Mouse (Mus musculus) liver, embryonic 16.5 days (tissue): Measurements from ENCODE around the gene Cdk14. TPM values are rescaled to one million over a fixed set of nuclear protein-coding genes. Genes with fewer than 3 reads are reported as not detected.

Experiments
- ATAC-seq: fragments of 200-750 bp; cut with Nextera tagmentation; 2 replicates; pipeline ENCODE4 v1.8.0; 2017; ENCODE audit warnings: low read depth, mild to moderate bottlenecking, moderate number of reproducible peaks, moderate library complexity
- H3K27ac ChIP-seq: fragments of 300-500 bp; sonication (generic); 2 replicates; pipeline ENCODE4 v1.5.1; 2014; ENCODE audit warnings: mild to moderate bottlenecking, low read length
- H3K27me3 ChIP-seq: fragments of 300-500 bp; sonication (generic); 2 replicates; pipeline ENCODE4 v1.6.1; 2014; ENCODE audit warnings: low read depth, low read length, mixed read lengths; ENCODE audit not compliant: control insufficient read depth, insufficient read depth
- H3K36me3 ChIP-seq: fragments of 300-500 bp; sonication (generic); 2 replicates; pipeline ENCODE4 v1.6.1; 2014; ENCODE audit warnings: mild to moderate bottlenecking; ENCODE audit not compliant: control insufficient read depth, insufficient read depth
- H3K4me1 ChIP-seq: fragments of 300-500 bp; sonication (generic); 2 replicates; pipeline ENCODE4 v1.6.1; 2014; ENCODE audit warnings: low read depth, low read length, mixed read lengths; ENCODE audit not compliant: control insufficient read depth
- H3K4me2 ChIP-seq: fragments of 300-500 bp; sonication (generic); 2 replicates; pipeline ENCODE4 v1.6.1; 2014; ENCODE audit warnings: low read depth, low read length, mixed read lengths
- H3K4me3 ChIP-seq: fragments of 300-500 bp; sonication (generic); 2 replicates; pipeline ENCODE4 v1.5.1; 2014; ENCODE audit warnings: low read depth, mild to moderate bottlenecking, low read length
- H3K9ac ChIP-seq: fragments of 300-500 bp; sonication (generic); 2 replicates; pipeline ENCODE4 v1.6.1; 2014; ENCODE audit warnings: low read depth, low read length
- H3K9me3 ChIP-seq: fragments of 300-500 bp; sonication (generic); replicated peaks from 2 replicates; pipeline ENCODE4 v1.6.1; 2016; ENCODE audit warnings: low read length; ENCODE audit not compliant: control insufficient read depth
- WGBS: fragments of 180-500 bp; shearing (Covaris S2); extraction: QIAGEN DNeasy Blood & Tissue Kit; methylation state at CpG from one replicate; pipeline ENCODE4 v1.1.7; 2014; ENCODE audit not compliant: insufficient replicate concordance; 5-methylcytosine and 5-hydroxymethylcytosine counted together
- polyA plus RNA-seq: library from polyadenylated mRNA; unstranded; fragments of >200 nt; fragmentation: Nextera tagmentation; extraction: Ambion mirVana; gene quantifications from 2 replicates; pipeline ENCODE4 v1.2.1, GENCODE M21; 2015

Cdk14 gene
- polyA plus RNA-seq, 1 experiment from 2014 or later, result 1.1 TPM

GRCm38 (mm10) chr5:5401986-5402385, 18.1 kb downstream of the Cdk14 start:
- no peak for ATAC-seq
- no peaks in the 10 kb centered on the region for H3K36me3 ChIP-seq
- no peaks in the 10 kb centered on the region for H3K27me3 ChIP-seq
- 51% methylated on average over 4 of the region's 4 CpGs for WGBS
- no peaks in the 10 kb centered on the region for H3K4me1 ChIP-seq
- no peaks in the 10 kb centered on the region for H3K9me3 ChIP-seq
- H3K4me2 ChIP-seq, result no peak overlapping the region
- H3K27ac ChIP-seq, result no peak overlapping the region
- no peak overlapping the region for H3K4me3 ChIP-seq
- no peak overlapping the region for H3K9ac ChIP-seq

GRCm38 (mm10) chr5:5392786-5393185, 27.3 kb downstream of the Cdk14 start:
- no peak for ATAC-seq

GRCm38 (mm10) chr5:5380731-5381718, 39.1 kb downstream of the Cdk14 start:
- H3K4me1 ChIP-seq, result no peaks in the 10 kb centered on the region
- WGBS, result 5% methylated on average over 23 of the region's 23 CpGs
- no peaks in the 10 kb centered on the region for H3K36me3 ChIP-seq
- no peak overlapping the region for H3K27ac ChIP-seq
- peaks cover 26% of the 10 kb centered on the region for H3K27me3 ChIP-seq
- no peaks in the 10 kb centered on the region for H3K9me3 ChIP-seq
- no peak for ATAC-seq
- H3K4me3 ChIP-seq, result peak overlapping the region; percentile 64
- no peak overlapping the region for H3K9ac ChIP-seq
- peak overlapping the region; percentile 48 for H3K4me2 ChIP-seq

More at GRCm38 (mm10) chr5:5392786-5393185, 27.3 kb downstream of the Cdk14 start:
- H3K4me2 ChIP-seq, result no peak overlapping the region
- no peaks in the 10 kb centered on the region for H3K4me1 ChIP-seq
- H3K27me3 ChIP-seq, result no peaks in the 10 kb centered on the region
- H3K36me3 ChIP-seq, result no peaks in the 10 kb centered on the region
- no peaks in the 10 kb centered on the region for H3K9me3 ChIP-seq
- 44% methylated on average over 3 of the region's 3 CpGs for WGBS
- H3K4me3 ChIP-seq, result no peak overlapping the region
- no peak overlapping the region for H3K9ac ChIP-seq
- H3K27ac ChIP-seq, result no peak overlapping the region

- Histone ChIP-seq H3K36me3 (no peaks in the 10 kb centered on the region), H3K9ac (peak overlapping the region; percentile 24; the same call in 1 of the 2 replicates), H3K27ac (no peak overlapping the region), H3K4me1 (no peaks in the 10 kb centered on the region), H3K4me2 (peak overlapping the region; percentile 48), H3K9me3 (no peaks in the 10 kb centered on the region), H3K27me3 (peaks cover 26% of the 10 kb centered on the region), H3K4me3 (peak overlapping the region; percentile 64)
- peak; percentile 80 for ATAC-seq
- under 1% methylated on average over 86 of the region's 128 CpGs for WGBS
These were observed 40.0 kb downstream of the Cdk14 start for GRCm38 (mm10) chr5:5379870-5380730.

GRCm38 (mm10) chr5:5379501-5379869, 40.6 kb downstream of the Cdk14 start:
- ATAC-seq, result no peak
- WGBS, result 2% methylated on average over 14 of the region's 14 CpGs
- Histone ChIP-seq H3K9me3 (no peaks in the 10 kb centered on the region), H3K36me3 (no peaks in the 10 kb centered on the region), H3K27me3 (peaks cover 26% of the 10 kb centered on the region), H3K4me2 (peak overlapping the region; percentile 48), H3K27ac (no peak overlapping the region), H3K4me1 (no peaks in the 10 kb centered on the region), H3K4me3 (peak overlapping the region; percentile 64), H3K9ac (0 out of 2 replicates have a peak overlapping the region, but pooled peaks have one; percentile 11)

- no peaks in the 10 kb centered on the region for H3K4me1 ChIP-seq
- H3K27me3 ChIP-seq, result peaks cover 6% of the 10 kb centered on the region
- no peak overlapping the region for H3K4me3 ChIP-seq
- peak; percentile 66 for ATAC-seq
- no peaks in the 10 kb centered on the region for H3K9me3 ChIP-seq
- no peak overlapping the region for H3K9ac ChIP-seq
- no peaks in the 10 kb centered on the region for H3K36me3 ChIP-seq
- H3K4me2 ChIP-seq, result no peak overlapping the region
- H3K27ac ChIP-seq, result no peak overlapping the region
- WGBS, result 48% methylated on average over 1 of the region's 1 CpGs
These were observed 45.7 kb downstream of the Cdk14 start for GRCm38 (mm10) chr5:5374393-5374792.

GRCm38 (mm10) chr5:5373541-5373940, 46.6 kb downstream of the Cdk14 start:
- WGBS, result 67% methylated on average over 7 of the region's 7 CpGs
- H3K4me2 ChIP-seq, result no peak overlapping the region
- ATAC-seq, result no peak
- no peaks in the 10 kb centered on the region for H3K36me3 ChIP-seq
- no peaks in the 10 kb centered on the region for H3K4me1 ChIP-seq
- H3K9me3 ChIP-seq, result no peaks in the 10 kb centered on the region
- no peaks in the 10 kb centered on the region for H3K27me3 ChIP-seq
- H3K4me3 ChIP-seq, result no peak overlapping the region
- H3K27ac ChIP-seq, result no peak overlapping the region
- H3K9ac ChIP-seq, result no peak overlapping the region

- Histone ChIP-seq H3K27me3 (no peaks in the 10 kb centered on the region), H3K4me3 (no peak overlapping the region), H3K36me3 (no peaks in the 10 kb centered on the region), H3K27ac (no peak overlapping the region), H3K4me1 (no peaks in the 10 kb centered on the region), H3K9me3 (no peaks in the 10 kb centered on the region), H3K9ac (no peak overlapping the region), H3K4me2 (no peak overlapping the region)
- WGBS, result 73% methylated on average over 5 of the region's 5 CpGs
- no peak for ATAC-seq
These were observed 47.2 kb downstream of the Cdk14 start for GRCm38 (mm10) chr5:5372936-5373335.
